Mouse (Mus musculus) E14TG2a.4 (cell line): Measurements from ENCODE around the gene Pla2g12b.

ENCODE experiments used
- CTCF ChIP-seq: conservative IDR thresholded peaks from 2 replicates; pipeline ENCODE4 v1.5.1; 2014; ENCODE audit warnings: low read length
- POU5F1 ChIP-seq: IDR thresholded peaks from 2 replicates; pipeline ENCODE4 v1.6.1; 2014; ENCODE audit warnings: low read length, borderline replicate concordance

GRCm38 (mm10) chr10:59355020-59355419 is 48.4 kb upstream of the Pla2g12b start:
- TF ChIP-seq CTCF (no peak), POU5F1 (no peak)
